Mouse (Mus musculus): ENCODE results near the gene Rusc2.

DNA sequence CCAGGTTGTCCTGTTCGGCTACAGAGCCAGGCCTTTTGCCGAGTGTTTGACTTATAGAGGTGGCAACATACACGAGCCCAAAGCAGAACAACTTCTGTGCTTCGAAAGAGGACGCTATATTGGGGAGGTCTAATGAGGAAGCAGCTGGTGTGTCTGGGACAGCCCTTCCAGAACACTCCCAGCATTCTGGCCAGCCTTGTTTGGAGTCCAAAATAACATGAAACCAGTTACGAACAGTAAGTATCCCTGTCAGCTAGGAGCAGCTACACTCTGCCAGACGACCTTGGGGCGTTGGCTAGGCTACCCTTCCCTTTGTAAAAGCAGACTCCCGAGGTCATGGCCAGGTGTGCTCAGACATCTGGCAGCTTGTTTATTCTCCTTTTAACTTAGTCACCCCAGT is 20.4 kb downstream of the Rusc2 start:
- TF ChIP-seq CTCF (IDR thresholded peaks at IDR 0.05; ENCODE audit: borderline replicate concordance, extremely low read depth, insufficient read depth, insufficient read length) = no peak
- no peak for TF ChIP-seq POLR2A (IDR thresholded peaks at IDR 0.05; ENCODE audit: borderline replicate concordance, extremely low read depth, insufficient read depth, insufficient read length, poor library complexity, severe bottlenecking)

All from brain, embryonic 14.5 days (tissue).